Mouse (Mus musculus) midbrain, postnatal 0 days (tissue): ENCODE results near the gene Hrh2. TPM values are rescaled to one million over a fixed set of nuclear protein-coding genes. Genes with fewer than 3 reads are reported as not detected.

ENCODE experiments used
- ATAC-seq: fragments of 200-750 bp; cut with Nextera tagmentation; 2 replicates; pipeline ENCODE4 v1.8.0; 2017; ENCODE audit warnings: moderate number of reproducible peaks, mild to moderate bottlenecking, moderate TSS enrichment, moderate library complexity; ENCODE audit not compliant: low FRiP score
- DNase-seq: peaks from one replicate; pipeline ENCODE4 v3.0.0-alpha.2; 2015; ENCODE audit warnings: low spot score
- H3K27ac ChIP-seq: fragments of 300-500 bp; sonication (generic); 2 replicates; pipeline ENCODE4 v1.5.1; 2014; ENCODE audit warnings: low read depth, mild to moderate bottlenecking, low read length, mixed read lengths
- H3K27me3 ChIP-seq: fragments of 300-500 bp; sonication (generic); 2 replicates; pipeline ENCODE4 v1.6.1; 2014; ENCODE audit warnings: low read length, control low read depth, mixed read lengths; ENCODE audit not compliant: insufficient read depth
- H3K36me3 ChIP-seq: fragments of 300-500 bp; sonication (generic); 2 replicates; pipeline ENCODE4 v1.6.1; 2014; ENCODE audit warnings: low read length, control low read depth, mixed read lengths; ENCODE audit not compliant: insufficient read depth
- H3K4me1 ChIP-seq: fragments of 300-500 bp; sonication (generic); 2 replicates; pipeline ENCODE4 v1.6.1; 2014; ENCODE audit warnings: mild to moderate bottlenecking, control low read depth, antibody characterized with exemption, low read length, mixed read lengths; ENCODE audit not compliant: insufficient read depth
- H3K4me2 ChIP-seq: fragments of 300-500 bp; sonication (generic); 2 replicates; pipeline ENCODE4 v1.6.1; 2014; ENCODE audit warnings: low read depth, mild to moderate bottlenecking, low read length, mixed read lengths; ENCODE audit not compliant: poor library complexity, severe bottlenecking
- H3K4me3 ChIP-seq: fragments of 300-500 bp; sonication (generic); 2 replicates; pipeline ENCODE4 v1.5.1; 2014; ENCODE audit warnings: low read depth, mild to moderate bottlenecking, low read length, moderate library complexity
- H3K9ac ChIP-seq: fragments of 300-500 bp; sonication (generic); replicated peaks from 2 replicates; pipeline ENCODE4 v1.6.1; 2014; ENCODE audit warnings: mild to moderate bottlenecking, low read length, moderate library complexity, mixed read lengths; ENCODE audit not compliant: poor library complexity, severe bottlenecking
- H3K9me3 ChIP-seq: fragments of 300-500 bp; sonication (generic); 2 replicates; pipeline ENCODE4 v1.6.1; 2016; ENCODE audit warnings: low read length, control low read depth
- CTCF ChIP-seq: IDR thresholded peaks from 2 replicates; pipeline ENCODE4 v1.5.1; 2016; ENCODE audit warnings: antibody characterized with exemption, mild to moderate bottlenecking
- WGBS: fragments of 180-500 bp; shearing (Covaris S2); extraction: QIAGEN DNeasy Blood & Tissue Kit; methylation state at CpG from one replicate; pipeline ENCODE4 v1.1.7; 2014; 5-methylcytosine and 5-hydroxymethylcytosine counted together
- polyA plus RNA-seq: library from polyadenylated mRNA; unstranded; fragments of >200 nt; fragmentation: Nextera tagmentation; extraction: Ambion mirVana; gene quantifications from 2 replicates; pipeline ENCODE4 v1.2.1, GENCODE M21; 2015
- total RNA-seq: library from RNA; depleted of rRNA; stranded (reverse); fragments of >200 nt; gene quantifications from 2 replicates; pipeline ENCODE4 v1.2.3, GENCODE M21; 2014

Gene Hrh2
- total and polyA plus RNA-seq, 2 experiments from 2014 or later: 1.2 to 2.0 TPM

- Histone ChIP-seq H3K27me3 (no peaks in the 10 kb centered on the region), H3K36me3 (no peaks in the 10 kb centered on the region), H3K4me3 (no peak overlapping the region), H3K4me2 (no peak overlapping the region), H3K4me1 (peaks cover 7% of the 10 kb centered on the region; the same call in 1 of the 2 replicates), H3K9me3 (no peaks in the 10 kb centered on the region), H3K9ac (no peak overlapping the region), H3K27ac (no peak overlapping the region)
- DNase-seq (no peak), ATAC-seq (no peak)
- TF ChIP-seq CTCF: no peak
- WGBS: 92% methylated on average over 15 of the region's 15 CpGs
These were observed 71.0 kb downstream of the Hrh2 start for GRCm38 (mm10) chr13:54262741-54263510.

- TF ChIP-seq CTCF: no peak
- Histone ChIP-seq H3K9ac (no peak overlapping the region), H3K27me3 (no peaks in the 10 kb centered on the region), H3K9me3 (no peaks in the 10 kb centered on the region), H3K4me3 (no peak overlapping the region), H3K27ac (no peak overlapping the region), H3K4me1 (peaks cover 7% of the 10 kb centered on the region; the same call in 1 of the 2 replicates), H3K4me2 (no peak overlapping the region), H3K36me3 (no peaks in the 10 kb centered on the region)
- no peak for DNase-seq
- 42% methylated on average over 6 of the region's 6 CpGs for WGBS
- no peak for ATAC-seq
These were observed 71.7 kb downstream of the Hrh2 start for GRCm38 (mm10) chr13:54263641-54264040.

- 19% methylated on average over 9 of the region's 9 CpGs for WGBS
These were observed 74.5 kb downstream of the Hrh2 start for GRCm38 (mm10) chr13:54266472-54266871.

GRCm38 (mm10) chr13:54269087-54269486 lies 77.2 kb downstream of the Hrh2 start:
- DNase-seq (no peak), ATAC-seq (no peak)
- Histone ChIP-seq H3K4me3 (no peak overlapping the region), H3K4me2 (no peak overlapping the region), H3K9ac (no peak overlapping the region), H3K4me1 (peaks cover 7% of the 10 kb centered on the region; the same call in 1 of the 2 replicates), H3K36me3 (no peaks in the 10 kb centered on the region), H3K9me3 (no peaks in the 10 kb centered on the region), H3K27ac (no peak overlapping the region), H3K27me3 (no peaks in the 10 kb centered on the region)
- TF ChIP-seq CTCF: no peak
- WGBS: 46% methylated on average over 3 of the region's 3 CpGs

More at GRCm38 (mm10) chr13:54266472-54266871, 74.5 kb downstream of the Hrh2 start:
- H3K27me3 ChIP-seq: no peaks in the 10 kb centered on the region
- no peak overlapping the region for H3K4me2 ChIP-seq
- H3K9ac ChIP-seq: no peak overlapping the region
- H3K4me1 ChIP-seq: peaks cover 7% of the 10 kb centered on the region; the same call in 1 of the 2 replicates
- H3K9me3 ChIP-seq: no peaks in the 10 kb centered on the region
- no peak overlapping the region for H3K27ac ChIP-seq
- H3K36me3 ChIP-seq: no peaks in the 10 kb centered on the region
- DNase-seq (peak; percentile 84), ATAC-seq (peak; percentile 52; the same call in 1 of the 2 replicates)
- no peak for TF ChIP-seq CTCF
- H3K4me3 ChIP-seq: no peak overlapping the region

- no peak overlapping the region for H3K9ac ChIP-seq
- H3K36me3 ChIP-seq: no peaks in the 10 kb centered on the region
- no peaks in the 10 kb centered on the region for H3K27me3 ChIP-seq
- H3K4me2 ChIP-seq: no peak overlapping the region
- no peak for DNase-seq
- peaks cover 7% of the 10 kb centered on the region; the same call in 1 of the 2 replicates for H3K4me1 ChIP-seq
- H3K4me3 ChIP-seq: no peak overlapping the region
- no peak for TF ChIP-seq CTCF
- no peaks in the 10 kb centered on the region for H3K9me3 ChIP-seq
- WGBS: 66% methylated on average over 8 of the region's 8 CpGs
- H3K27ac ChIP-seq: no peak overlapping the region
- ATAC-seq: no peak
These were observed 77.7 kb downstream of the Hrh2 start for GRCm38 (mm10) chr13:54269628-54270027.

- WGBS: 93% methylated on average over 7 of the region's 7 CpGs
- no peaks in the 10 kb centered on the region for H3K9me3 ChIP-seq
- no peak for ATAC-seq
- TF ChIP-seq CTCF: no peak
- no peaks in the 10 kb centered on the region for H3K27me3 ChIP-seq
- H3K27ac ChIP-seq: no peak overlapping the region
- H3K4me1 ChIP-seq: no peaks in the 10 kb centered on the region; the same call in 1 of the 2 replicates
- no peak for DNase-seq
- no peaks in the 10 kb centered on the region for H3K36me3 ChIP-seq
- H3K4me2 ChIP-seq: no peak overlapping the region
- no peak overlapping the region for H3K4me3 ChIP-seq
- H3K9ac ChIP-seq: no peak overlapping the region
These were observed 80.1 kb downstream of the Hrh2 start for GRCm38 (mm10) chr13:54272076-54272475.
